Mouse (Mus musculus) CH12.LX (cell line): ENCODE measurements around the gene Ttbk1. TPM values are rescaled to one million over a fixed set of nuclear protein-coding genes. Genes with fewer than 3 reads are reported as not detected.

Experiments used
- DNase-seq: peaks from one replicate; pipeline ENCODE4 v3.0.0-alpha.2; 2013; ENCODE audit errors: extremely low read depth
- H3K27ac ChIP-seq: 2 replicates; pipeline ENCODE4 v1.5.1; 2012; ENCODE audit warnings: low read depth, mild to moderate bottlenecking, control low read depth, moderate library complexity; ENCODE audit not compliant: insufficient read depth
- H3K27me3 ChIP-seq: replicated peaks from 2 replicates; pipeline ENCODE3; 2012; ENCODE audit warnings: inconsistent platforms
- H3K36me3 ChIP-seq, 2 experiments: replicated peaks in 1 of 2; 2 replicates each; pipeline versions ENCODE3 to v1.6.1; 2012; ENCODE audit warnings: inconsistent platforms in 1 of 2, low read length in 1 of 2, mild to moderate bottlenecking in 1 of 2, mixed read lengths in 1 of 2, moderate library complexity in 1 of 2; ENCODE audit not compliant: control insufficient read depth in 1 of 2, insufficient read depth in 1 of 2
- H3K4me1 ChIP-seq, 2 experiments: 2 replicates each; pipeline ENCODE4 v1.6.1; 2012; ENCODE audit warnings: inconsistent platforms in 1 of 2, moderate library complexity in 1 of 2; ENCODE audit not compliant: insufficient read depth in 2 of 2, control insufficient read depth in 1 of 2
- H3K4me2 ChIP-seq: 2 replicates; pipeline ENCODE4 v1.6.1; 2012; ENCODE audit warnings: low read depth, mild to moderate bottlenecking, control low read depth; ENCODE audit not compliant: poor library complexity, insufficient read depth, severe bottlenecking
- H3K4me3 ChIP-seq, 3 experiments: fragments of 150-350 bp in 1 of 3; sonication (generic) in 1 of 3; replicated peaks in 1 of 3; 2 replicates each; pipeline versions ENCODE3 to v1.5.1; 2011 to 2012; ENCODE audit warnings: low read depth in 2 of 3, low read length in 2 of 3, mild to moderate bottlenecking in 2 of 3, moderate library complexity in 2 of 3, control low read depth in 1 of 3, improper control_type of control experiment in 1 of 3, inconsistent platforms in 1 of 3, mixed read lengths in 1 of 3; ENCODE audit not compliant: poor library complexity in 1 of 3
- H3K79me2 ChIP-seq: replicated peaks from 2 replicates; pipeline ENCODE4 v1.6.1; 2012; ENCODE audit warnings: mild to moderate bottlenecking, moderate library complexity; ENCODE audit not compliant: control insufficient read depth, poor library complexity, insufficient read depth, severe bottlenecking; ENCODE audit errors: extremely low read depth
- H3K9ac ChIP-seq: 2 replicates; pipeline ENCODE4 v1.6.1; 2012; ENCODE audit warnings: low read depth, mild to moderate bottlenecking, control low read depth, moderate library complexity; ENCODE audit not compliant: insufficient read depth
- H3K9me3 ChIP-seq: replicated peaks from 2 replicates; pipeline ENCODE3; 2012; ENCODE audit warnings: low read length, inconsistent platforms, mixed read lengths
- BHLHE40 ChIP-seq: IDR thresholded peaks from 2 replicates; pipeline ENCODE4 v1.6.1; 2011; ENCODE audit warnings: mild to moderate bottlenecking, low read depth, low read length, improper control_type of control experiment
- CHD2 ChIP-seq: IDR thresholded peaks from 2 replicates; pipeline ENCODE4 v1.6.1; 2011; ENCODE audit warnings: low read length, improper control_type of control experiment
- CTCF ChIP-seq, 2 experiments: IDR thresholded peaks in 1 of 2; conservative IDR thresholded peaks in 1 of 2; 2 replicates each; pipeline ENCODE4 v1.5.1; 2011 to 2012; ENCODE audit warnings: low read depth in 2 of 2, low read length in 2 of 2, improper control_type of control experiment in 1 of 2, inconsistent platforms in 1 of 2, mild to moderate bottlenecking in 1 of 2, moderate library complexity in 1 of 2
- GABPA ChIP-seq: IDR thresholded peaks from 2 replicates; pipeline ENCODE4 v1.6.1; 2012; ENCODE audit warnings: low read depth, low read length, improper control_type of control experiment, inconsistent platforms; ENCODE audit not compliant: insufficient replicate concordance
- KAT2A ChIP-seq: IDR thresholded peaks from 2 replicates; pipeline ENCODE4 v1.6.1; 2012; ENCODE audit warnings: low read length, improper control_type of control experiment, inconsistent platforms; ENCODE audit not compliant: insufficient replicate concordance
- MAFK ChIP-seq: IDR thresholded peaks from 2 replicates; pipeline ENCODE4 v1.6.1; 2011; ENCODE audit warnings: low read length, improper control_type of control experiment; ENCODE audit not compliant: insufficient replicate concordance
- RCOR1 ChIP-seq: conservative IDR thresholded peaks from 2 replicates; pipeline ENCODE4 v1.6.1; 2012; ENCODE audit warnings: low read depth, mild to moderate bottlenecking, inconsistent platforms, low read length, improper control_type of control experiment
- ZMIZ1 ChIP-seq: IDR thresholded peaks from 2 replicates; pipeline ENCODE4 v1.6.1; 2012; ENCODE audit warnings: low read depth, mild to moderate bottlenecking, inconsistent platforms, low read length, improper control_type of control experiment
- dilution Hi-C: fragments of 300-500 bp; cut with MboI; formaldehyde crosslinking; loops from 2 replicates; pipeline ENCODE4 v1.14.3; 2020; ENCODE audit warnings: low sequenced_read_pairs; ENCODE audit not compliant: extremely low pct_unique_long_range_greater_than_20kb, extremely low pct_ligation_motif_present
- in situ Hi-C: fragments of 300-500 bp; cut with MboI; formaldehyde crosslinking; loops from 3 replicates; pipeline ENCODE4 v1.14.3; 2019; ENCODE audit warnings: low sequenced_read_pairs, low pct_ligation_motif_present, low pct_unique_long_range_greater_than_20kb, mixed read lengths
- polyA plus RNA-seq: library from polyadenylated mRNA; unstranded; fragments of >175 nt; gene quantifications from 2 replicates; pipeline ENCODE4 v1.2.1, GENCODE M21; 2012; ENCODE audit warnings: low read depth; ENCODE audit not compliant: insufficient read length
- total RNA-seq, 2 experiments: library from RNA; depleted of rRNA; stranded (reverse); fragments of 300-350 nt in 1 of 2; fragments of >200 nt in 1 of 2; gene quantifications; 2 replicates each; pipeline ENCODE4 v1.2.3; 2012 to 2014

Ttbk1 gene
- total and polyA plus RNA-seq, 3 experiments: 0.08 TPM; not detected in 2

GRCm38 (mm10) chr17:46446264-46446663, 41.2 kb downstream of the Ttbk1 start:
- H3K4me2 ChIP-seq: no peak overlapping the region
- H3K27me3 ChIP-seq: peaks cover 90% of the 10 kb centered on the region
- H3K9me3 ChIP-seq: peaks cover 3% of the 10 kb centered on the region
- in situ Hi-C loops: no loop called here
- no peaks in the 10 kb centered on the region for H3K4me1 ChIP-seq
- no peak overlapping the region for H3K4me3 ChIP-seq
- dilution Hi-C loops: no loop called here
- no peak overlapping the region for H3K27ac ChIP-seq
- no peak for TF ChIP-seq GABPA
- TF ChIP-seq MAFK: no peak
- DNase-seq: no peak
- H3K79me2 ChIP-seq: no peaks in the 10 kb centered on the region
- no peaks in the 10 kb centered on the region for H3K36me3 ChIP-seq
- H3K9ac ChIP-seq: no peak overlapping the region

- Histone ChIP-seq H3K79me2 (no peaks in the 10 kb centered on the region), H3K4me1 (no peaks in the 10 kb centered on the region), H3K4me2 (no peak overlapping the region), H3K27ac (no peak overlapping the region), H3K27me3 (peaks cover 86% of the 10 kb centered on the region), H3K9ac (no peak overlapping the region), H3K4me3 (no peak overlapping the region), H3K36me3 (no peaks in the 10 kb centered on the region), H3K9me3 (no peaks in the 10 kb centered on the region)
- TF ChIP-seq CTCF (conservative IDR thresholded peaks at IDR 0.05 in 1 of 2, IDR thresholded peaks at IDR 0.05 in 1 of 2; ENCODE audit: low read depth in 2 of 2, low read length in 2 of 2): no peak
- TF ChIP-seq ZMIZ1: no peak
- no peak for TF ChIP-seq CHD2
- TF ChIP-seq GABPA: no peak
- no peak for TF ChIP-seq BHLHE40
- no peak for TF ChIP-seq RCOR1
- dilution Hi-C loops (no loop called here), in situ Hi-C loops (no loop called here)
- no peak for DNase-seq
Observed at GRCm38 (mm10) chr17:46444839-46445579, 42.5 kb downstream of the Ttbk1 start.

GRCm38 (mm10) chr17:46439176-46439575, 48.3 kb downstream of the Ttbk1 start:
- Histone ChIP-seq H3K27ac (no peak overlapping the region), H3K27me3 (peaks cover 46% of the 10 kb centered on the region), H3K36me3 (no peaks in the 10 kb centered on the region), H3K9ac (no peak overlapping the region), H3K4me3 (no peak overlapping the region), H3K4me1 (no peaks in the 10 kb centered on the region), H3K79me2 (no peaks in the 10 kb centered on the region), H3K4me2 (no peak overlapping the region)
- dilution Hi-C loops (no loop called here), in situ Hi-C loops (no loop called here)
- DNase-seq: no peak
- TF ChIP-seq MAFK (no peak), KAT2A (no peak)
- TF ChIP-seq, all 38 proteins: peak for 0
- H3K9me3 ChIP-seq: no peaks in the 10 kb centered on the region
